ENCODE assay signal across 16 mouse cellular contexts in the genomic region with DNA sequence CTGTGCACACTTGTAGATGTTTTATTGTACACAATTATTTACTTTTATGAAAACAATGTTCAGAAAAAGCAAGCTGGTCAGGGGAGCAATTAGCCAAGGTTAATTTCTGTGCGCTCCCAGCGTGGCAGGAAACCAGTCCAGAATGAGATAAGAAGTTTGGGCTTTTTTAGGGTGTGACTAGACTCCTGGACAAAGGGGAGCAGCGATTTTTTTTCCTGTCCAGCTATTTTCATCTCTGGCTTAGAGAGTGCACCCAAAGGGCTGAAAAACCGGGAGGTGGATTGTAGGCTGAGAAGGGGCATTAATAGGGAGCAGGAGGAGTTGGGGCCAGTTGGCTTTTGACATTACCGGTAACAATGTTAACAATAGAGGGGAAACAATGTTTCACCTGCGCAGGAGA.
"Had no signal": no experiment of that assay in that cellular context is flagged by ENCODE, and none has a peak within 500 bp of the region (broad histone marks: within the 10 kb centered on the region; RNA-seq: fewer than 3 reads in every experiment).

No protein-coding gene starts in this region.

- H3K27me3 ChIP-seq: lung, embryonic 15.5 days; midbrain, embryonic 13.5 days; midbrain, embryonic 15.5 days; neural tube, embryonic 12.5 days had no signal

- H3K27ac ChIP-seq: lung, embryonic 15.5 days; macrophage; midbrain, embryonic 13.5 days; midbrain, embryonic 15.5 days; neural tube, embryonic 12.5 days had no signal

- H3K9ac ChIP-seq: lung, embryonic 15.5 days; midbrain, embryonic 13.5 days; midbrain, embryonic 15.5 days; neural tube, embryonic 12.5 days had no signal

- ATAC-seq: lung, postnatal 0 days; midbrain, embryonic 13.5 days; midbrain, embryonic 15.5 days had no signal

- DNase-seq: lung, adult 2 months; lung, postnatal 14 days; lung, postnatal 36 days; right cerebral cortex, postnatal 25 days; right cerebral cortex, postnatal 4 days; spleen, adult 18-20 months; thymus, adult 18-20 months; thymus, postnatal 14 days; thymus, postnatal 36 days had no signal

- H3K36me3 ChIP-seq: lung, embryonic 15.5 days; midbrain, embryonic 13.5 days; midbrain, embryonic 15.5 days; neural tube, embryonic 12.5 days had no signal

- H3K4me3 ChIP-seq: lung, embryonic 15.5 days; megakaryocyte, embryonic 14.5 days; midbrain, embryonic 13.5 days; midbrain, embryonic 15.5 days; neural tube, embryonic 12.5 days had no signal
